ENCODE assay signal across 14 mouse cellular contexts in genomic region chr10:43234522-43234921, GRCm38 (mm10).
"Had no signal": no experiment of that assay in that cellular context is flagged by ENCODE, and none has a peak within 500 bp of the region (broad histone marks: within the 10 kb centered on the region; RNA-seq: fewer than 3 reads in every experiment).

No protein-coding gene starts in this region.

- H3K27me3 ChIP-seq: midbrain, embryonic 12.5 days; neural tube, embryonic 12.5 days; stomach, embryonic 15.5 days had no signal

- H3K4me1 ChIP-seq: midbrain, embryonic 10.5 days; midbrain, embryonic 12.5 days; neural tube, embryonic 12.5 days; stomach, embryonic 15.5 days had no signal

- H3K27ac ChIP-seq: midbrain, embryonic 10.5 days; midbrain, embryonic 12.5 days; neural tube, embryonic 12.5 days; stomach, embryonic 15.5 days; stomach, postnatal 0 days had no signal

- ATAC-seq: midbrain, embryonic 16.5 days had no signal

- H3K36me3 ChIP-seq: midbrain, embryonic 12.5 days; neural tube, embryonic 12.5 days; stomach, embryonic 15.5 days had no signal

- DNase-seq: lung, adult 18-20 months; lung, embryonic 14.5 days; lung, postnatal 10 days; lung, postnatal 4 days; midbrain, embryonic 14.5 days; right cerebral cortex, postnatal 14 days; thymus, postnatal 14 days; thymus, postnatal 36 days had no signal

- H3K4me3 ChIP-seq: midbrain, embryonic 10.5 days; midbrain, embryonic 12.5 days; neural tube, embryonic 12.5 days; stomach, embryonic 15.5 days had no signal

- H3K9ac ChIP-seq: lung, embryonic 14.5 days; midbrain, embryonic 12.5 days; neural tube, embryonic 12.5 days; stomach, embryonic 15.5 days had no signal

- H3K4me2 ChIP-seq: lung, embryonic 14.5 days; midbrain, embryonic 12.5 days; neural tube, embryonic 12.5 days; stomach, embryonic 15.5 days had no signal

- H3K9me3 ChIP-seq: midbrain, embryonic 12.5 days; neural tube, embryonic 12.5 days; stomach, embryonic 15.5 days had no signal
